Mouse (Mus musculus) liver, embryonic 14.5 days (tissue): Measurements from ENCODE around the gene Mafk.

Source experiments
- CTCF ChIP-seq: IDR thresholded peaks from 2 replicates; pipeline ENCODE4 v1.5.1; 2016; ENCODE audit warnings: antibody characterized with exemption, low read depth, control low read depth
- EP300 ChIP-seq: IDR thresholded peaks from 2 replicates; pipeline ENCODE4 v1.6.1; 2016; ENCODE audit warnings: antibody characterized with exemption, low read depth

DNA sequence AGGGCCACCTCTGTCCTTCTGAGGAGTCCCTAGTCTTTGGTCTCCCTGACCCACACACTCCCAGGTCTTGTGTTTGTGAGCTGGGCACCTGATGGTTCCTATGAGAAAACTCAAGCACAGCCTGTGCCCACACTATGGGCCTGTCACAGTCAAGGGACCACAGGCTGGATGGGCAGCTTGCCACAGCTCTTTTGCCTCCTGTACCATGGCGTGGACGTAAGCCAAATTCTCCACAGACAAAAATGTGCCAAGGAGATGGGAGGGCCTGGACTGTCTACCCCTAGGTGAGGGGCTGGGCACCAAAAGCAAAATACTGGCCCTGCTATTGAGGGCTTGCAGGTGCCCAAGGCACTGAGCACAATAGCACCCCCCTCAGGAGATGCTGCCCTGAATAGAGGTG, 34.7 kb upstream of the Mafk start:
- TF ChIP-seq CTCF (no peak), EP300 (no peak)
